Mouse (Mus musculus): Measurements from ENCODE around the gene Slc4a5.

Slc4a5 gene

DNA sequence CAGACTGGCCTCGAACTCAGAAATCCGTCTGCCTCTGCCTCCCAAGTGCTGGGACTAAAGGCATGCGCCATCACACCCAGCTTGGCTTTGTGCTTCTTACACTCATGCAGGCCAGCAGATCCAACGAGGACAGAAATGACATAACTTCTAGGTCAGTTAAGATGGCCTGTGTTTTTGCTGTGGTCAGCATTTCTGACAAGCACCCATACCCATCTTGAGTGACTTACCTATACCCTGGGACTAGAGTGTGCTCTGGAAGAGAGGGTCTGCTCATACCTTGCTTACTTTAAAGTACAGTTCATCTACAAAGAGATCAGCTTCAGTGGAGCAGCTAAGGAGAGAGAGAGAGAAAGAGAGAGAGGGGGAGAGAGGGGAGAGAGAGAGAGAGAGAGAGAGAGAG, 13.7 kb downstream of the Slc4a5 start:
- no peak for DNase-seq

- no peak for DNase-seq
These were observed 14.7 kb downstream of the Slc4a5 start for GRCm38 (mm10) chr6:83234280-83234741.

GRCm38 (mm10) chr6:83237123-83237522, 17.5 kb downstream of the Slc4a5 start:
- DNase-seq = peak; percentile 16

- no peak for DNase-seq
These were observed 24.9 kb downstream of the Slc4a5 start for GRCm38 (mm10) chr6:83244422-83245061.

- DNase-seq = peak; percentile 88
These were observed 25.5 kb downstream of the Slc4a5 start for GRCm38 (mm10) chr6:83245134-83245533.

GRCm38 (mm10) chr6:83245997-83246396, 26.4 kb downstream of the Slc4a5 start:
- no peak for DNase-seq

GRCm38 (mm10) chr6:83246750-83247149, 27.1 kb downstream of the Slc4a5 start:
- DNase-seq = no peak

- DNase-seq = no peak
These were observed 27.5 kb downstream of the Slc4a5 start for GRCm38 (mm10) chr6:83247153-83247552.

- no peak for DNase-seq
These were observed 34.6 kb downstream of the Slc4a5 start for GRCm38 (mm10) chr6:83254242-83254641.

DNA sequence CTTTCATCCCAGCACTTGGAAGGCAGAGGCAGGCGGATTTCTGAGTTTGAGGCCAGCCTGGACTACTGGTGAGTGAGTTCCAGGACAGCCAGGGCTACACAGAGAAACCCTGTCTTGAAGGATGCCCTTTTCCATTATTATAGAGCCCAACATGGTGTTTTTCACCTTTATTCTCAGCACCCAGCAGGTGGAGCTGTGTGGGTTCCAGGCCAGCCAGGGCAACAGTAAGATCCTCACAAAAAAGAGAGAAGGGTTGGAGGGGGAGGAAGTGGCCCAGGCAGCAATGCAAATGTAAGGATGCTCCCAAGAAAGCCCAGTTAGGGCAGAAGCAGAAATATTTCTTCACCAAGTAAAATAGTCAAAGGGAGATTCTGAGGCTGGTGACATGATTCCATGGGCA, 44.9 kb downstream of the Slc4a5 start:
- DNase-seq = no peak

GRCm38 (mm10) chr6:83265253-83265652, 45.6 kb downstream of the Slc4a5 start:
- peak; percentile 10 for DNase-seq

DNA sequence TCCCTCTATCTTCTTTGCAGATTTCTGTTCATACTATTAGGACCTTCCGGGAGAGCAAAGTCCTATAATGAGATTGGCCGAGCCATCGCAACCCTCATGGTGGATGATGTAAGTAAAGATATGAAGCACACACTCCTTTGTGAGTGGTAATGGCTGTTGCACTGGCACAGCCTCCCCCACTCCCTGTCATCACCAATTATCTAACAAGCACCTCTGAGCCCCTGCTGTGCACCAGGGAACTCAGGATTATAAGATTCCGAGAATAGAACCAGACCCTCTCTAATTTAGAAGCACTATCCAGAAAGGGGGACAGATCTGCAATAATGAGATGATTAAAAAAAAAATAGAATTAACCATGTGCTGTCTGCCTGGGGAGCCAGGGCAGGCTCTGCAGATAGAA, 46.0 kb downstream of the Slc4a5 start:
- DNase-seq = no peak

- DNase-seq = no peak
These were observed 48.0 kb downstream of the Slc4a5 start for GRCm38 (mm10) chr6:83267616-83268015.

GRCm38 (mm10) chr6:83268144-83269010, 48.7 kb downstream of the Slc4a5 start:
- peak; percentile 95 for DNase-seq

DNA sequence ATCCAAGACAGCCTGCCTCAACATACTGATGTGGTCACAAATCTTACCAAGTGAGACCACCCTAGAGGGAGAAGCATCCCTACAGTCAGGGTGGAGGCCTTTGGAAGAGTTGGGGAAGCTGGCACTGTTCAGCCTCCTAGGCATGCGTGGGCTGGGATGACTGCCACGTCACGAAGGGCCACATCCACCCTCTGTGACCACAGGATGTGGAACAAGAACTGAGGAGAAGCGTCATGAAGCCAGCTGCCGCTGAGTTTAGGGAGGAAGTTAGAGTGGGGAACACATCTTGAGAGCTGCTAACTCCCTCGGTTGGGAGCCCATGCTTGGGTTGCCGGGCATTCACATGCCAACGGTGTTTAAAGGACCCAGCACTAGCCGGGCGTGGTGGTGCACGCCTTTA, 54.1 kb downstream of the Slc4a5 start:
- peak; percentile 55 for DNase-seq

DNA sequence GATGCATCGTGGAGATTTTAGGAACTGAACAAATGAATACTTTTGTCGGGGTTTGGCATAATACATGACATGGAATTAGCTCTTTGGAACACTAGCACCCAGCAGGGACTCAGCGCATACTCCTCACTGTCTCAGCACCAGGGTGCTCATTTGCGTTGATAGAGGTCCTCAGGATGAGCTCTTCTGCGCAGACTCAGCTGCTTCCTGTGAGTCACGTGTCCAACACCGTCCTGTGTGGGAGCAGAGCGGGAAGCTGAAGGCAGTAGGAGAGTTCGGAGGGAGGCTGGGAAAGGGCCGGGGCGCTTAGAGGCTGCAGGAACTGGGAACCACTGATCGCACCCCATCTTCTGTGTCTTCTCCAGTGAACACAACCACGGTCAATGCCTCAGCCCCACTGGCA, 57.5 kb downstream of the Slc4a5 start:
- no peak for DNase-seq

- peak; percentile 66 for DNase-seq
These were observed 59.3 kb downstream of the Slc4a5 start for GRCm38 (mm10) chr6:83278881-83279280.

GRCm38 (mm10) chr6:83280256-83280955, 60.8 kb downstream of the Slc4a5 start:
- peak; percentile 39 for DNase-seq

DNA sequence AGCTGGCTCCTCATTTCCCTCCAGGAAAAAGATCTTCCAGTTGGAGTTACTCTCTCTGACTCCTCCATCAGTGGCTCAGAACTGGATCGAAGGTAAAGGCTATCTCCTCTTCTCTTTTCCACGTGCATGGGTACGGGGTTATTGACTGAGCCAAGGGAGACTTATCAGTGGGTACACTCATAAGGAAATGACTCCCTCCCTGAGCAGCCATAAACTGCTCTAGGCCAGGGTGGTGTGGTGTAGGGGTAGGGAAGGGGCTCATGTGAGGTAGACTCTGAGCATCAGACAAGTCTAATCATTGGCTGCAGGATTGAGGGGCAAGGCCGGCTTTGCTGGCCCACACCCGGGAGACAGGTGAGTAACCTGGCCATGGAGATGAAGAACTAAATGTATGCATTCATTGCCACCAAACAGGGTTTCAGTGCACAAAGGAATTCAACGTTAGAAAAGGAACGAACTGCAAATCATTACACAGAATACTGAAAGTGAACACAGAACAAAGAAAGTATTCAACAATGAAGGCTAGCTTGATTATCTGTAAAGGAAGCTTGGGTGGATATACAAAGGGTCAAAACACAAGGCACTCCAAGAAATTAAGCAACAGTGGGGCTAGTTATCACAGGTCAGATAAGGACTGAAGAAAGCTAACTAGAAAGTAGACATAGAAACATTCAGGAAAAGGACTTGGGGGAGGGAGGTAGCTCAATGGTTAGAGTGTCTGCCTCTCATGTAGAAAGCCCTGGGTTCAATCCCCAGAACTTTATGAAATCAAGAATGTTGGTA, 81.0 kb downstream of the Slc4a5 start:
- DNase-seq = no peak

GRCm38 (mm10) chr6:83301294-83301693, 81.7 kb downstream of the Slc4a5 start:
- no peak for DNase-seq

GRCm38 (mm10) chr6:83302264-83302663, 82.6 kb downstream of the Slc4a5 start:
- DNase-seq = no peak

DNA sequence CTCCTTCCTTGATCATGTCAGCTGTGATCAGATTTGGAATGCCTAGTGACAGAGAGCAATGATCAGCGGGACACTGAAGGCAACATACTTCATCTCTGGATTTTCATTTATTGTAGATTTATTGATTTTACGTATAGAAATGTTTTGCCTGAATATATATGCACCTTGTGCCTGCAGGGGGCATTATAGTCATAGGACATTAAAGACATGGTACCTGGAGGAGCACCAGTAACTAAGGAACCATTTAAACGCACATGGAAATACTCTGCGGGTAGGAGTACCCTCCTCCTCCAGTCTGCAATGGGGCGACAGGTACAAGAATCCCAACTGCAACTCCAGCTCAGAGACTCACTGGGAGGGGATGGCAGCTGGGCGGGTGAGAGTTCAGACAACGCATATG, 89.4 kb downstream of the Slc4a5 start:
- DNase-seq = peak; percentile 20

DNA sequence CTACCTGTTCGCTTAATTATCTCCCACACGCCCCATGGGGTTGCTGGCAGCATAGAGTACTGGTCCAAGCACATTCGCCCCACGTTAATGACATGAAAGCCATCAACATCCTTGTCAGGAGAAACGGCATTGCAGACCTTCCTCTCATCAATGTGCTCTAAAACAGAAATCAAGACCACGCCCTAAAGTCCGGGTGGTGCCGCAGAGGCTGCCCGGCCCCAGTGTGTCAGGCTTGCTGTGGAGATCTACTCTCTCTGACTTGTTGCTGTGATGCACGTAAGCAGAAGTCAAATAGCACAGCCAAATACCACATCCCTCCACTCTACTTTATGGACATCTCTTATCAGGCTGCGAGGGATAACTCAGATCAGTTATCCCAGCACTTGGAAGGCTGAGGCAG, 91.6 kb downstream of the Slc4a5 start:
- DNase-seq = no peak

Data from lung, postnatal 36 days (tissue).